Mouse (Mus musculus): ENCODE results near the gene Uchl5. TPM values are rescaled to one million over a fixed set of nuclear protein-coding genes. Genes with fewer than 3 reads are reported as not detected.
A peak's percentile ranks its signal among the peaks of the same experiment; 100 is the strongest.

Uchl5 gene
- polyA plus RNA-seq, 2 experiments from 2014 or later, result 47.8 to 56.9 TPM

DNA sequence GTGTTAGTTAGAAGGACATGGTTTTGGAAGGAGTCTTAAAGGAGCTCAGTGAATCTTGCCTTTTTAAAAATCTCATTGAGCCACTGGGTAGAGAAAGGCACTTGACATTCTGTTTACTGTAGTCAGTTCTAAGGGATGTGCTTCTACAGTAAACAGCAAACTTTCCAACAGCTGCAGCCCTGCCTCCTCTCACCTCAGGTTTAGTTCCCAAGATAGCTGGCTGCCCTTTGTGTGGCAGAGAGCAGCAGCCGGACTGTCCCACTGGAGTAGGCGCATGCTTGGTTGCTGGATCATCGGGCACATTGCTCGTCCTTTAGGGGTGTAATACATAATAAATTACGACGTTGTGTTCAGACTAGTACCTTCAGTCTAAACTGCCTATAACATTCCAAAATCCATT is 32.0 kb downstream of the Uchl5 start:
- no peak for ATAC-seq

DNA sequence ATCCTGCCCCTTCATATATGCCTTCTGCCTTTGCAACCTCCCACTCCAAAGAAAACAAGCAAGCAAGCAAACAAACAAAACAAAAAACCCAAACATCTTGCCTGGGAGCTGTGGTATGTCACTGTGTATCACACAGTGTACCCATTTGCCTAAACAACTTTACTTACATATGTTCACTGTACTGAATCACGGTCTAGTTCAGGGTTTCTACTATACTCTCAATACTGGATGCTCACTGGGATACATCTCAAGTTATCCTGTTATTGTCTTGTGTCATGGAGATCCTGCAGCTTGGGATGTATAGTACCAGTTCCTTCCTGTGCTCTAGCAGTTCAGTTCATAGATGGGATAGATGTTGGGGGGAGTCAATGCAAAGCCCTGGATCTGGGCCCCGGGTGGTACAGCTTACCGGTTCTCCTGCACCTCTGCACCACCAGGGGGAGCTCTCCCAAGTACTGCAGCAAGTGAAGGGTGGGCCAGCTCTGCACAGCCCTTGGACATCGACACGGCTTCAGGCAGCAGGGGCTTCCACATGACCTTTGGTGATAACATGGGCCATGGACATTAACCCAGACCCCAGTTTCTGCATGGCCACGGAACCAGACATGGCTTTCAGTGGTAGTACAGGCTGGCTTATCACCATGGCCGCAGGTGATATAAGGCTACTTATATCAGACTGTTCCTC is 36.7 kb downstream of the Uchl5 start:
- peak; percentile 89 for ATAC-seq

DNA sequence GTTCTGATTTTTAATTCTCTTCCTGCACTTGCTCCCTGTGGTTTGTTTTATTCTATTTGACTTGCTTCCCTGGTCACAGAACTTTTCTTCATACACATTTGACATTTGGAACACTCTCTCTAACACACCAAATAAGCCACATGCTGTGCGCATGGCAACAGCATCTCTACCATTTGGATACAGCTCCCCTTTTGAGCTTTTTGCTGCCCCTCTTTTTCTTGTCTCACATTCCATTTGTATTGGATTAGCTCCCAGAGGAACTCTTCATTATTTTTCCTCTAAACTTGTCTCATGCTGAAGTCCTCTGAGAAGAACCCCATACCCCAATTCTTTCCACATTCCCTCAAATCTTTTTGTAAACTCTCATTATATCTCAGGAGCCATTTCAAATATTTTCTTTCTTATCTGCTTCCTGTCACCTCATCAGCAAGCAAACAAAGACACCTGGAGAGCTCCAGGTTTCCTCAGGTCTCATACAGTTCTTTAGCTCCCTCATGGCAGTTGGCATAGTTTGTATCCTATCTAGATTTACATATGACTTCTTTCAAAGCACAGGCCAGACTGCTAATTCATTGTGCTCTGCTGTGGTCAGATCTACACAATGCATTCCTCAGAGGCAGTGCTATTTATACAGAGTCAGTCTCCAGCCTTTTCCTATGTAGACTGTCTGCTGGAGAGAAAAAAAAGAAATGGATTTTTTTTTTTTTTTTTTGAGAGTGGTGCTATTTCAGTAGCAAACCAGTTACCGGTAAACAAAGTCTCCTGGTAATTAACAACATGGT is 43.2 kb downstream of the Uchl5 start:
- no peak for ATAC-seq

DNA sequence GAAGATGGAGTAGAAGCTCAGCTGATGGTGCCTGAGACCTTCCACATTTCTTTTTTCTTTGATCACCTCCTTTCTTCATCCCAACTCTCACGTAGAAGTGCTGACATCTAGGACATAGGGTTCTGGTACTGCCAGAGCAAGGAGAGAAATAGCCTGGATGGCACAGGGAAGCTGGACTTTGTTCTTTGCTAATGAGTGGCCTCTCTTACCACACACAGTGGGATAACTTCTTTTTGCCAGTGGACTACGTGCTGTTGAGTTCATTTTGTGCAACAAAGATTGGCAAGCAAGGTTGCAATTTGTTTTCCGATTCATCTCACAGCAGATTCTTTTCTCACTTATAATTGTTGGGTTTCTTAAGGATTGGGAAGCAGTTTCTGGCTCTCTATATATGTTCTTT is 45.6 kb downstream of the Uchl5 start:
- no peak for ATAC-seq

DNA sequence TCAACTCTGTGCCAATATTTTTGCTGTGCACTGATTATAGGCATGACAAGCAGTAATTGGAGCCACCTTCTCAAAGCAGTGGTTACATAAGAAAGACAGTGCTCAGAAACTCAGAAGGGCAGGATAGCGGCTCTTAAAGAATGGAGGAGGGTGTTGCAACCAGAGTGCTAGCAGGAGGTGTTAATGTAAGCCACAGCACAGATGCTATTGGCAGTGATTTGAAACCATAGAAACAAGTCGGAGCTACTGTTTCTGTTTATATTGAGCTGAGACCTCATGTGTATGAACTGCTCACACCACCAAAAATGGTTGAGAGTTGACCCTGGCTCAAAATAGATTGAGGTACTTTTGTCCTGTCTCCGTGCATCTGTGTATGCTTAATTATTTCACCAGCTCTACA is 53.6 kb downstream of the Uchl5 start:
- ATAC-seq, result no peak

GRCm38 (mm10) chr1:143836363-143837182 is 59.5 kb downstream of the Uchl5 start:
- ATAC-seq, result no peak

- no peak for ATAC-seq
Measured at GRCm38 (mm10) chr1:143837681-143838080, 60.6 kb downstream of the Uchl5 start.

GRCm38 (mm10) chr1:143838896-143839410 is 61.9 kb downstream of the Uchl5 start:
- no peak for ATAC-seq

DNA sequence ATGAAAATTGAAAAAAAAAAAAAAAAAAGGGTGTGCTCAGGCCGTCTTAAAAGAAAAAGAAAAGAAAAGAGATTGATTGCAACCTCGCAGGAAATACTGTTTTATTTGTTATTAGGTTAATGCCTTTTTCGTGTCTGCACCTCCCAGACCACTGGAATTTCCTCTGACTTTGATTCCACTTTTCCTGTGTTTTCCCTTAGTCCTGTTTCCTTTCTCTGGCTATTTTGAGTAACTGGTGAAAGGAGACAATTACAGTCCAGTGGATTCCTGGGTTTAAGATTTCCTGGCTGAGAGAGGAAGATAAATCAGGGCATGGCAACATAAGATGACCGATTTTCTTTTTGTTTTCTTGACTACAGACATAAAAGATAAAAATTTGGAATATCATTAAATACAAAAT is 75.3 kb downstream of the Uchl5 start:
- no peak for ATAC-seq

- no peak for ATAC-seq
Measured at GRCm38 (mm10) chr1:143852779-143853358, 75.8 kb downstream of the Uchl5 start.

- ATAC-seq, result peak; percentile 78
Measured at GRCm38 (mm10) chr1:143853691-143854115, 76.6 kb downstream of the Uchl5 start.

DNA sequence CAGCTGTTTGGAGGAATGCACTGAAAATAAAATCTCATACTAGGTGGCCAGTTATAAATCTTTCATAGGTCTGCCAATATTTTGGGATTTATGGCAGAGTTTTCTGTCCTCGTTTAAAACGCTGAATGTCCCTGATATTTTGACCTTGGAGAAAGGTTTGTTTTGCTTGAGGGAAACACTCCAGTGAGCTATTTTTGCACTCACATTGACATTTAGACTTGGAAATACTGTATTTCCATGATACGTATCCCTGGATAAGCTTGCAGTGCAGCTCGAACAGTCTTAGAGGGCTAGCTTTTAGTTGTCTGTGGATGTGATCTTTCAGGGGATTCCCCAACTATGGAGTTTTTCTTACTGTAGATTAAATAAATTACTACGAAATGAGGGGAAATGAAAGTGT is 78.6 kb downstream of the Uchl5 start:
- ATAC-seq, result no peak

Other genes with a start within 250 kb of the Uchl5 start
- gene B3galt2, start 136.6 kb upstream of the Uchl5 start, polyA plus RNA-seq (2017; shearing (Covaris generic)), result 1 to 10 TPM in 1 of 2 experiments, under 1 TPM in 1; 0.58 to 1.2 TPM
- gene Cdc73, start 74.4 kb upstream of the Uchl5 start, polyA plus RNA-seq (2017; shearing (Covaris generic)), result 10 to 100 TPM; 15.5 to 21.5 TPM
- 10 to 100 TPM; 34.4 to 42.8 TPM for gene Glrx2, start 60.9 kb upstream of the Uchl5 start, polyA plus RNA-seq (2017; shearing (Covaris generic))
- 1 to 10 TPM; 3.4 to 4.7 TPM for gene Trove2, start 204 bp upstream of the Uchl5 start, polyA plus RNA-seq (2017; shearing (Covaris generic))
- 10 to 100 TPM; 32.3 to 41.6 TPM for gene Rgs2, start 226.9 kb downstream of the Uchl5 start, polyA plus RNA-seq (2017; shearing (Covaris generic))

Measured in CD4-positive, CD25-positive, alpha-beta regulatory T cell, adult 4 months (primary cell).